Mouse (Mus musculus) stomach, postnatal 0 days (tissue): ENCODE measurements around the gene Depdc7. TPM values are rescaled to one million over a fixed set of nuclear protein-coding genes. Genes with fewer than 3 reads are reported as not detected.
A peak's percentile ranks its signal among the peaks of the same experiment; 100 is the strongest.

Source experiments
- ATAC-seq: fragments of 200-750 bp; cut with Nextera tagmentation; 2 replicates; pipeline ENCODE4 v1.8.0; 2017; ENCODE audit not compliant: low FRiP score, low TSS enrichment
- DNase-seq: peaks from one replicate; pipeline ENCODE4 v3.0.0-alpha.2; 2016; ENCODE audit warnings: low spot score
- H3K27ac ChIP-seq: fragments of 300-500 bp; sonication (generic); replicated peaks from 2 replicates; pipeline ENCODE4 v1.5.1; 2014; ENCODE audit warnings: mild to moderate bottlenecking, control low read depth
- H3K27me3 ChIP-seq: fragments of 300-500 bp; sonication (generic); 2 replicates; pipeline ENCODE4 v1.6.1; 2014; ENCODE audit warnings: low read length; ENCODE audit not compliant: control insufficient read depth, insufficient read depth
- H3K36me3 ChIP-seq: fragments of 300-500 bp; sonication (generic); 2 replicates; pipeline ENCODE4 v1.6.1; 2014; ENCODE audit warnings: low read length, mixed read lengths; ENCODE audit not compliant: control insufficient read depth, insufficient read depth
- H3K4me1 ChIP-seq: fragments of 300-500 bp; sonication (generic); replicated peaks from 2 replicates; pipeline ENCODE4 v1.6.1; 2014; ENCODE audit warnings: antibody characterized with exemption; ENCODE audit not compliant: control insufficient read depth, insufficient read depth
- H3K4me2 ChIP-seq: fragments of 300-500 bp; sonication (generic); replicated peaks from 2 replicates; pipeline ENCODE4 v1.6.1; 2014; ENCODE audit warnings: low read depth, mild to moderate bottlenecking, control low read depth, moderate library complexity
- H3K4me3 ChIP-seq: fragments of 300-500 bp; sonication (generic); 2 replicates; pipeline ENCODE4 v1.5.1; 2014; ENCODE audit warnings: low read depth, low read length, control low read depth
- H3K9ac ChIP-seq: fragments of 300-500 bp; sonication (generic); 2 replicates; pipeline ENCODE4 v1.6.1; 2014; ENCODE audit warnings: mild to moderate bottlenecking, low read length, control low read depth, mixed read lengths
- H3K9me3 ChIP-seq: fragments of 300-500 bp; sonication (generic); 2 replicates; pipeline ENCODE4 v1.6.1; 2016; ENCODE audit warnings: low read length; ENCODE audit not compliant: control insufficient read depth
- CTCF ChIP-seq: IDR thresholded peaks from 2 replicates; pipeline ENCODE4 v1.5.1; 2016; ENCODE audit warnings: antibody characterized with exemption, low read depth, mild to moderate bottlenecking, moderate library complexity
- EP300 ChIP-seq: optimal IDR thresholded peaks from 2 replicates; pipeline ENCODE3; 2016; ENCODE audit warnings: antibody characterized with exemption
- WGBS: fragments of 180-500 bp; shearing (Covaris S2); extraction: QIAGEN DNeasy Blood & Tissue Kit; methylation state at CpG from one replicate; pipeline ENCODE4 v1.1.7; 2014; 5-methylcytosine and 5-hydroxymethylcytosine counted together
- polyA plus RNA-seq: library from polyadenylated mRNA; unstranded; fragments of >200 nt; fragmentation: Nextera tagmentation; extraction: Ambion mirVana; gene quantifications from 2 replicates; pipeline ENCODE4 v1.2.1, GENCODE M21; 2015

The Depdc7 gene
- polyA plus RNA-seq, 1 experiment from 2014 or later, result 7.3 TPM

GRCm38 (mm10) chr2:104741015-104741758 is 1.5 kb downstream of the Depdc7 start:
- Histone ChIP-seq H3K4me3 (no peak overlapping the region; the same call in 1 of the 2 replicates), H3K9ac (no peak overlapping the region), H3K4me2 (peak overlapping the region; percentile 95), H3K27ac (no peak overlapping the region), H3K9me3 (no peaks in the 10 kb centered on the region), H3K36me3 (no peaks in the 10 kb centered on the region), H3K4me1 (no peaks in the 10 kb centered on the region), H3K27me3 (no peaks in the 10 kb centered on the region)
- WGBS, result 36% methylated on average over 7 of the region's 7 CpGs
- no peak for ATAC-seq
- TF ChIP-seq CTCF (no peak), EP300 (no peak)
- no peak for DNase-seq

GRCm38 (mm10) chr2:104740248-104740949 is 2.3 kb downstream of the Depdc7 start:
- no peak overlapping the region for H3K4me2 ChIP-seq
- ATAC-seq (no peak), DNase-seq (no peak)
- H3K27me3 ChIP-seq, result no peaks in the 10 kb centered on the region
- no peak overlapping the region for H3K9ac ChIP-seq
- H3K27ac ChIP-seq, result no peak overlapping the region
- H3K4me3 ChIP-seq, result no peak overlapping the region
- H3K4me1 ChIP-seq, result no peaks in the 10 kb centered on the region
- no peaks in the 10 kb centered on the region for H3K36me3 ChIP-seq
- no peaks in the 10 kb centered on the region for H3K9me3 ChIP-seq
- WGBS, result 47% methylated on average over 7 of the region's 7 CpGs
- TF ChIP-seq CTCF (no peak), EP300 (no peak)

GRCm38 (mm10) chr2:104739691-104740090 is 3.0 kb downstream of the Depdc7 start:
- DNase-seq (no peak), ATAC-seq (no peak)
- Histone ChIP-seq H3K4me1 (no peaks in the 10 kb centered on the region), H3K27me3 (no peaks in the 10 kb centered on the region), H3K27ac (no peak overlapping the region), H3K9me3 (no peaks in the 10 kb centered on the region), H3K4me2 (no peak overlapping the region), H3K36me3 (no peaks in the 10 kb centered on the region), H3K9ac (no peak overlapping the region), H3K4me3 (no peak overlapping the region)
- WGBS, result 87% methylated on average over 2 of the region's 2 CpGs
- no peak for TF ChIP-seq CTCF
- TF ChIP-seq EP300, result no peak

DNA sequence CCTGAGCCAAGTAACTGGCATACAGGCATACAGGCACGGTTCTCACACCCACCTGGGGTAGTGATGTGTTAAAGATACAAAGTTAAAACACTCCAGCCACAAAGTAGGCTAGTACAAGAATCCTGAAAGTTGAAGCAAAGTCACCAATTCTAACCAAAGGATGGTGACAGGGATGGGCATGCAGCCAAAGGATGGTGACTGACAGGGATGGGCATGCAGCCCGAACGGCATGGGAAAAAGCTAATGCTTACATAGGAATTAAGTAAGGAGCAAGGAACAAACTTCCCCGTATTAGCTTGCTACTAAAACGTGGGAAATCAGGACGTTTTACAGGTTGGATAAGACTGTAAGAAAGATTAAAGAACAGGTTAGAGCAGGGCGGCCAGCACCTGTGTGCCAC is 6.4 kb downstream of the Depdc7 start:
- no peak overlapping the region for H3K4me3 ChIP-seq
- DNase-seq, result no peak
- no peak overlapping the region for H3K4me2 ChIP-seq
- no peak overlapping the region for H3K27ac ChIP-seq
- no peak for TF ChIP-seq CTCF
- no peak for TF ChIP-seq EP300
- H3K9ac ChIP-seq, result no peak overlapping the region
- H3K9me3 ChIP-seq, result no peaks in the 10 kb centered on the region
- no peaks in the 10 kb centered on the region for H3K4me1 ChIP-seq
- WGBS, result 44% methylated on average over 7 of the region's 7 CpGs
- H3K36me3 ChIP-seq, result no peaks in the 10 kb centered on the region
- no peaks in the 10 kb centered on the region for H3K27me3 ChIP-seq
- 0 out of 2 replicates have a peak, but pooled peaks have one; percentile 51 for ATAC-seq

DNA sequence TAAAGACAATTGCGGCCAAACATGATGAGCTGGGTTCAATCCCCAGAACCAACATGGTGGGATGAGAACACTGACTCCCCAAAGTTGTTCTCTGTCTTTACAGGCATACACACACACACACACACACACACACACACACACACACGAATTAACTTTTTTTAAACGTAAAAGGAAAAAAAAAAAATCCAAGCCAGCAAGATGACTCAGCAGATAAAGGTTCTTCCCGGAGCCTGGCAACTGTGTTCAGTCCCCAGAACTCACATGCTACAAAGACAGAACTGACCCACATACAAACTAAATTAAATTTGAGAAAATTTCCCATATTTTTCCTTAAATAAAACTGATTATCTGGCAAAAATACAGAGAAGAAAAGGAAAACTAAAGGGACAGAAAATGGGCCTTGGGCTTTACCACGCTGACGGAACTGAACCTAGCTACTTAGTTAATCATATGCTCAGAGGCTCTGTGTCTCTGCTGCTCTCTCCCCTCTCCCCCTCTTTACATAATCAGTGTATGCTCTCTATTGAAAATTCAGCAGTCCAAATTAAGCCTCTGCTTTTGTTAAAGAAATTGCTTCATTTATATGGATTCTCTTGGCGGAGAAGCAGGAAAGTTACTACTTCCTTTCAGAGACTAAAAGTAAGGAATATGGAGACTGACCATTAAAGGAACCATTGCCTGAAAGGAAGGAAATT is 10.0 kb downstream of the Depdc7 start:
- no peak for ATAC-seq
- DNase-seq, result no peak

More for the DNA sequence above, 10.0 kb downstream of the Depdc7 start:
- TF ChIP-seq EP300, result no peak
- no peak for TF ChIP-seq CTCF
- no peak overlapping the region for H3K4me3 ChIP-seq
- H3K9ac ChIP-seq, result no peak overlapping the region
- H3K27me3 ChIP-seq, result no peaks in the 10 kb centered on the region
- WGBS, result 54% methylated on average over 7 of the region's 7 CpGs
- H3K9me3 ChIP-seq, result no peaks in the 10 kb centered on the region
- no peaks in the 10 kb centered on the region for H3K4me1 ChIP-seq
- no peak overlapping the region for H3K4me2 ChIP-seq
- H3K27ac ChIP-seq, result no peak overlapping the region
- no peaks in the 10 kb centered on the region for H3K36me3 ChIP-seq
